Mouse (Mus musculus): ENCODE data around the gene Stox1.
"Not testable (repeated sequence)": the region's sequence is repeated elsewhere in the genome, so short reads cannot be mapped to it uniquely, and the experiment has no call there.

The Stox1 gene

DNA sequence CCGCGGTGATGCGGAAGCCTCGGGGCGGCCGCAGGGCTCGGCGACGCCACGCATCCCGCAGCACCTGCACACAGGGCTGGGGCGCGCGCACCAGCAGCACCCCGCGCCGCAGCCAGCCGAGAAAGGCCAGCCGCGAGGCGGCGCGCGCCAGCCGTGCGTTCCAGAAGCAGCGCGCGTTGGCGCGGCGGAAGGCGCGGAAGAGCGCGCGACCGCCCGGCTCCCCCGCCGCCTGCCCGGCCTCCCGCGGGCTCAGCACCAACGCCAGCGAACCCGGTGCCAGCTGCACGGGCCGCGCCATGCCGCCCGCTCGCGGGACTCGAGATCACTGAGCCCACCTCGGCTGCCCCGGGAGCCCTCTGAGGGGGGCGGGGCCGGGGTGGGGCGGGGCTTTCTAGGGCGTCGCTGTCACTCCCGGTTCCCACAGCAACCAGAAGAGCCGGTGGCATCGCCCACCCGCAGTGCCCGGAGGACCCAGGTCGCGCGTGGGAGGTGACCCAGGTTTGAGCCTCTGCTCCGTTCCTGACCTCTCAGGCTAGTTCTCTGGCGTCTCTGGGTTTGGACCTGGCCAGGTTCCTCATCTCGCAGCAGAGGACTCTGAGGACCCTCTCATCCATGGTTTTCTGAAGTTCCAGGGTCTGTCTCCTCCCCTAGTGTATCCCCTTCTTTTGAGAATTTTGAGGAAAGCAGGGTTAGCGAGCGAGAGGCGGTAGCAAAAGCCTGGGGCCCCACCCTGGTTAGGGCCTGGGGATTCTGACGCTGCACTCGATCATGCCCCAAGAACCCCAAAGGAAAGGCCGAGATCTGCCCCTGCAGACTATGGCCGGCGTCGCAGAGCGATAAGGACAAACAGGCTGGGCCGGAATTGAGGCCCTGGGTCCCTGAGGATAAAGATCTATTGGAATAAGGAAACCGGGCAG, at the start of gene Stox1:
Stox1 (minus strand) TSS at position 358 of the 917 bp plus-strand sequence.
- DNase-seq: peak; percentile 74

DNA sequence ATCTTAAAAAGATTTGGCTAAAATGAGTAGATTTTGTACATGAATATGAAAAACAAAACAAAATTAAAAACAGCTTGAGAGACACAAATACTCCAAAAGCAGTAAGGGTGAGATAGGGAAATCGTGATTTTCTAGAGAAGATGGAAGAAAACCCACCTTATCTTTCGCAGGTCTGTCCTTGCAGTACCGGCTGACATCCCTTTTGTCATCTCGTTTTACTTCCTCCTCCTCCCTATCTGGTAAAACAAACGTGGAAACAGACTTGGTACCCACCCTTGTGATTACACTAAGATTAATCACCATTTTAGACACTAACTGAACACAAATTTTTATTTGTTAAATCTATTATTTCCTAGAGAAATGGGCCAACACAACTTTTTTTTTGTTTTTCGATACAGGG, 24.9 kb upstream of the Stox1 start:
- DNase-seq: no peak

DNA sequence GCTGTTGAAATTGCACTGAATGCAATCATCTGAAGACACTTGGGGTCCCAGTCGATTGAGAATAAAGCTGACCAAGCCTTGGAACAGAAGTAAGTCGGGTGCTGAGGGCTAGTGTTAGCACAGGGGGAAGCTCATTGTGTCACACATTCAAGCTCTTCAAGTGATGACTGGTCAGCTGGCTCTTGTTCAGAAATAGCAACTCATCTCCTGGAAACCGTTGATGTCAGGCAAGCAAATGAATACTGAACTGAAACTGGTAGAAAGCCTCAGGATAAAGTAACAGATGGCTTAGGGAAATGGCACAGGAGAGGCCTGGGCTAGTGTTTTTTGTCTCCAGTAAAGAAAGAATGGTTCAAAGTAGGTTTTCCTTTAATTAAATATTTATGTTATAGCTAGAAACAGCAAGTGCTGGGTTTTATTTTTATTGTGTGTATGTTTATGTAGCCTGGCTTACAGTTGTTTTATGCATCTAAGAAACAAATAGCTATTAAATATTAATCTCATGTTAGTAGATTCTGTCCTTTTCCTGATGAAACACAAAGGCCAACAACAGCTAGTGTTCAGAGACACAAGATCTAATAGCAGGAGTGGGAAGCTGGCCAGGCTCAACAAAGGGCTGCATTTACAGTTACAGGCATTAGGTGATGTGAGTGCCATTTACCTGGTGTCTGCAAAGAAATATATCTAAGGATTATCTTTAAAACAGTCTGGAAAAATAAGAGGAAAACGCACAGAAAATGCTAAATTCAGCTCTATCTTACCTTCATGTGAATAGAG, 14.2 kb upstream of the Stox1 start:
- no peak for DNase-seq

DNA sequence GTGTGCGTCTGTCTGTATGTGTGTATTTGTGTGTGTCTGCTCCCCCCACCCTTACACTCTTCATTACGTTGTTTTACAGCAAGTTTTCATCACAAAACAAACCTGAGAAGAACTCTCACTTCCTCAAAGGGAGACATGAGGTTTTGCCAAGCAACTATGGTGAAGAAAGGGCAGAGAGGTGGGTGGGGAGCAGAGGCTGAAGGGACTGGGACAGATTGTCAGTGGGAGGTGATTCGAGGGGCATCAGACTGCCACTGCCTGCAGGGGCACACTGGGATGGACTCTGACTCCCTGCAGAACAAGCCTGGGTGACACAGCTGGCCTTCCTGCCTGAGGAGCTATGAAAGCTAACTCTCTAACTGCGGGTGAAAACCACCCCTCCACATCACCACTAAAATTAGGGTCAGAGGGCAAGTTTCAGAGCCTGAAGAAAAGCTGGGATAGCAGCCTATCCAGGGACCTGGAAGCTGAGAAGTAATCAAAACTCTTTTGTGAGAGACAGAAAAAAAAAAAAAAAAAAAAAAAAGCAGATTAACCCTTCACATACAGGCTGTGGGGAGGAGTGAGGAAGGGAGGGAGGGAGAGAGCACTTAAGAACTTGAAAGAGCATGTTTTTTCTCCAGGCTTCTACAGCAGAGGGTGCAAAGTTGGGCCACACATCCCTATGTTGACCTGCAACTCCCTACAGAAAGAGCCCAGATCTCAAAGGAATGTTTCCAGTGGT, 11.2 kb upstream of the Stox1 start:
- no peak for DNase-seq

DNA sequence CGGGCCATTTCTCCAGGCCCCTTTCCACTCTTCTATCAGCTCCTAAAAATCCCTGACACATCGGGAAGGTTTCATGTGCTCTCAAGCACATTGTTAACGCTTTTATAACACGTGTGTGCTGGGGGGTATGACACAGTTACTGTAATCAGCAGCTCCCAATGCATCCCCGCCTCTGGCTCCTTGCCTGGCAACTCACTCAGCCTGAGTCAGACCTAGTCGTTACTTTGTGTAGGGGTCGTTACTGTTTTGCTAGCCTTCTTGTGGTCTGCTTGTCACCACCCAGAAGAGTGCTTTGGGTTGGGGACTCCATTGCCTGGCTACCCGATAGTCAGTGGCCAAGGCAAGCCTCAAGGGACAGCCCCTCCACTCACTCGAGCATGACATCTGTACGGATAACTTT, 4.9 kb upstream of the Stox1 start:
- DNase-seq: no peak

DNA sequence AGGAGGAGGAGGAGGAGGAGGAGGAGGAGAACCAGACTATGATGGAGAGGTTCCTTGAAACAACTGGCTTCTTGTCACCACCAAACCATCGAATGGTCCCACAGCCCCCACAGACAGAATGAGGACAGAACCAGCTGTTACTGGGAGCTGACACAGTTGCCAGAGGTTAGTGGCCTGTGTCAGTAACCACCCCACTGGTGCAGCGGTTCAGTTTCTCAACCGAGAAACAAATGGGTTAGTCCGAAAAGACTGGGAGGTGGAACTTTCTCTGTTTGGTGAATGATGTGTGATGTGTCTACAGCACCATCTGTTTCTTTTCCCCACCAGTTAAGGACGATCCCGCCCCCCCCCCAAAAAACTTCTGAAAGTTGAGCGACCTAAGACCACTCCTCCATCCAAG, 992 bp downstream of the Stox1 start:
- no peak for DNase-seq

DNA sequence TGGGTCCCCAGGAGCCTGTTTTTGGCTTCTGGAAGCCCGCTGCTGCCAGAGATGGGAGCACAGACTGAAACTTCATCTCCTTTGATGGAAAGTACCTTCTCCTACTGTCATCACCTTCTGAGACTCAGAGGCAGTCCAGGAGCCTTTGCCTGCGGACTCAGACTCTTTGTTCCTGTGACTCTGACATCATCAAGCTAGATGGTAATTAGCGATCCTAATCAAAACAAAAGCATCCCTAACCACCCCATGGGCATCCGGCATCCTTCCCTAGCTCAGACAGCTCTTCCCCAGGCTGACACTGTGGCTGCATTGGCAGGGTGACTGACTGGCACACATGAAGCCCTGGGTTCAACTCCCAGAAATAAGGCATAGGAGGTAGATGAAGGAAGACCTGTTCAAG, 3.2 kb downstream of the Stox1 start:
- DNase-seq: no peak

DNA sequence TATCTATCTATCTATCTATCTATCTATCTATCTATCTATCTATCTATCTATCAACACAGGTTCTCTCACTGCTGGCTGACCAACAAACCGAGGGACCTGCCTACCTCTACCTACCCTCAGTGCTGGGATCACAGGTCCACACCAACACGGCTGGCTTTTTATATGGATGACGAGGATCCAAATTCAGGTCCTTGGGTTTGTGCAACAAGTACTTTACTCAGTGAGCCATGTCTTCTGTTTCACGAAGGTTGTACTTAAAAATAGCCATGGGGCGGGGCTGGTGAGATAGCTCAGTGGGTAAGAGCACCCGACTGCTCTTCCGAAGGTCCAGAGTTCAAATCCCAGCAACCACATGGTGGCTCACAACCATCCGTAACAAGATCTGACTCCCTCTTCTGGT, 5.4 kb downstream of the Stox1 start:
- DNase-seq: not testable (repeated sequence)

DNA sequence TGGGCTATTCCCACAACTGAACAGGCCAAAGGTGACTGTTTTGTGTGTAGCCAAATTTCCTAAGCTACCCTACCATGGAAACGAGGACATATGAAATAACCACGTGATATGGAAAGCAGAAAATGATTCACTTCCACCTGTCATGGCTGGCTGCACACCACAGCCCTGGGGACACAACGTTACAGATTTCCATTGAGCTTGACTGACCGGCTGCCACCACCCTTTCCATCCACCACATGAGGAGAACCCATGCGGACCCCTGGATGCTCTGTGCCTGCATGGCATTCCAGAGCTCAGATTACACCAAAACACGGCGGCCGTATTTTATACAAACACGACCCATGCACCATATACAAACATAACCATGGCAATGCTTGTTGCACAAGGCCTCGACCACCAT, 12.5 kb downstream of the Stox1 start:
- DNase-seq: no peak

DNA sequence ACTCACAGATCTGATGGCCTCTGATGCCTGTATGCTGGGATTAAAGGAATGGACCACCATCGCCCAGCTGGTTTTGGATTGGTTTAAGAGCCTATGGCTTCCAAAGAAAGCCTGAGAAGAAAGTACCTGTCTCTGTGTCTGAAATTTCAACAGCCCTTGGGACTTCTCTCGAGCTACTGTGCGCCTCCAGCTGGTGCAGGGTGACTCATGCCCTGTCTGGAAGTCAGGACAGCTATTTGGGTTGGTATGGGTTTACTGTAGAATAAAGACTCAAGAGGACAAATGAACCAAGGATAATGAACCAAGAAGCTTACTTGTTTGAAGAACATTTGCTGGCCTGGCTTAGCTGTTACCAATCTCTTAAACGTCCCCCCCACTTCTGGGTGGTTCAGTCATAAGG, 22.3 kb downstream of the Stox1 start:
- no peak for DNase-seq

DNA sequence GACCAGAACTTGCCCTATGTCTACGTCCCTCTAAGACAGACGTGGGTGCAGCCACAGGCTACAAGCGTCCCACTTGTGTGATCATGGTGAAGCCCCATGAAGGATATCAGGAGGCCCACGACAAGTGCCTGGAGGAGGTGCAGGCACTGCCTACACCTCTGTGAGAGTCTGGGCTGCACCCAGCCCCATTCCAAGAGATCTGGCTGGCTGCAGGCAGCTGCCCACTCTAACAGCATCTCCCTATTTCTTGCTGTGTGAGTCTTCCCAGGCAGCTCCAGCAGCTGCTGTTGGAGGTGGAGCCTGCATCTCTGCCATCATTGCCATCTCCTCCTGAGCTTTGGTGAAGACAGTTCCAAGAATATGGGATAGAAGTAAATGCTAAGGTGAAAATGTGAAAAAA, 23.5 kb downstream of the Stox1 start:
- DNase-seq: no peak

DNA sequence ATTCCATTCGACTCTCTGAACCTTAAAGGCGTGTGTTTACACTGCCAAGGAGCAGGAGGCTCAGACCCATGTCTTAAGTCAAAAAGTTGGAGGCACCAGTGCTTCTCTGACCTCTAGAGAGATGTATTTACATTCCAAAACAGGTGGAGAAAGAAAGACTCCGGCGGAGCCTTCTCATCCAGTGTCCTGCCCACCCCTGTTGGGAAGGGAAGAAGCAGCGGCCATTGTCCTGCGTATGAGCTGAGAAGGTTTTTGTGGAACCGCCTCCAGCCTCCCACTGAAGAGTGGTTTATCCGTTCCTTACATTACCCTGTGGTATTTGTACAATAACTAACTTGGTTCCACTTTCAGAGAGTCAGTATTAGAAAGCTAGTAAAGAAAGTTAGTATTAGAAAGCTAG, 33.2 kb downstream of the Stox1 start:
- no peak for DNase-seq

DNA sequence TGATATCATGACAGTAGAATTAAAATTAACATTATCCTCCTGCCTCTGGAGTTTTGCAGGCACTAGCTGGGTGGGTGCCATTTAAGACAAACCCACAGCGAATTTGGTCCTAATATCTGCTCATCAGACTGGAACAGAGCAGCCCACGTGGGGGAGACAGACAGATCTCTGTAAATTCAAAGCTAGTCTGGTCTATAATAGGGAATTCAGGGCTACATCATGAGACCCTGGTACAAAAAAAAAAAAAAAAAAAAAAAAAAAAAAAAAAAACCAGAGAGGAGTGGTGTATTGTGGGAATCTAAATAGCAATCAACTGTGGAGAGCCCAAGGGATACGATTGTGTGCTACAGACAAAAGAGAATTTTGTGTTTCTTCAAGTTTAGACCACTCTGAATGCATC, 33.7 kb downstream of the Stox1 start:
- no peak for DNase-seq

DNA sequence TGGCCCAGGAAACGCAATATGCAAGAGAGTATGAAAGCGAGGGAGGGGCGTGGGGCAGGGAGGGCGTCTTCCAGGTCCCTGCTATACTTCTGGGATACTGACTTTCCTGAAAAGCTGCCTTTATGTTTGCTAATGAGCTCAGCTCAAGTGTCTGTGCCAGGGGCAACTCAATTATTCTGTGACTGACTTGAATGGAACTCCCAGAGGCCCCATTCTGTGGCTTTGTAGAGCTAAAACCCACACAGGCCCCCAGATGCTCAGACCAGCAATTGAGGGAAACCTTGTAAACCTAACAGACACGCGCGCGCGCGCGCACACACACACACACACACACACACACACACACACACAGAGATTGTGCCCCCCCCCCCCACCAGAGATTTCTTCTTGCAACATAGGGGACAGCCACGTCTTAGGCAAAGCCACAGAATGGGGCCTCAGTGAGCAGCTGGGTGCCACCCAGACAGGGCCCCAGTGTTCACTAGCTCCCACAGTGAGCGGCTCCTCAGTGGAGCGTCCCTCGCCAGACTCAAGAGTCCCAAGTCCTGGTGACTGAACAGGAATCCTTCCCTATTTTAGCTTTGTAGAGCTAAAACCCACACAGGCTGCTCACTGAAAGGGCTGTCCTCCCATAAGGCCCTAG, 38.8 kb downstream of the Stox1 start:
- DNase-seq: no peak

DNA sequence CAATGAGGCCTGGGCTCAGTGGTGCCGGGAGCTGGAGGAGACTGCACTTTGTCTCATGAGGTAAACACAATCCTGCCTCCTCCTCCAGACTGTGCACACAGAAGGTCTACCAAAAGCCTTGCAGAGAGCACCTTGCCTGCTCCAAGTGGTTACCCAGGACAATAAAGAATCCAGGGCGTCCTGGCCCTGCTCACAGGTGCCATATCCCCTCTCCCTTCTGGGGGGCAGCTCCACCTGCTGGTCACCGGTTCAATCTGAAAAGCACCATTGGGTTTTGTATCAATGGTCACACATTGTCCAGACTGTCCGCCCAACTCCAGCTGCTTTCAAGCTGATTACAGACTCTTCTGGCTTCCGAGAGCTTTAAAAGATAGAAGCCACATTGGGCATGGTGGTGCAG, 42.9 kb downstream of the Stox1 start:
- DNase-seq: no peak

DNA sequence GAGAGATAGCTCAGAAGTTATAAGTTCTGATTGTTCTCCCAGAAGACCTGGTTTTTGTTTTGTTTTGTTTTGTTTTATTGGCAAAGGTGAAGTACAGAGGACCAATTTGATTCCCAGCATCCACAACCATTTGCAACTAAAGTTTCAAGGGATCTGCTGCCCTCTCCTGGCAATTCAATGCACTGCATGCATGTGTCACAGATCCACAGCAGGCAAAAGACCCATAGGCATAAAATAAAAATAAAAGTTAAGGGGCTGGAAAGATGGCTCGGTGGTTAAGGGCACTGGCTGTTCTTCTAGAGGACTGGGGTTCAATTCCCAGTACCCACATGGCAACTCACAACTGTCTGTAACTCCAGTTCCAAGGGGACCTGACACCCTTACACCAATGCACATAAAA, 46.1 kb downstream of the Stox1 start:
- DNase-seq: no peak

DNA sequence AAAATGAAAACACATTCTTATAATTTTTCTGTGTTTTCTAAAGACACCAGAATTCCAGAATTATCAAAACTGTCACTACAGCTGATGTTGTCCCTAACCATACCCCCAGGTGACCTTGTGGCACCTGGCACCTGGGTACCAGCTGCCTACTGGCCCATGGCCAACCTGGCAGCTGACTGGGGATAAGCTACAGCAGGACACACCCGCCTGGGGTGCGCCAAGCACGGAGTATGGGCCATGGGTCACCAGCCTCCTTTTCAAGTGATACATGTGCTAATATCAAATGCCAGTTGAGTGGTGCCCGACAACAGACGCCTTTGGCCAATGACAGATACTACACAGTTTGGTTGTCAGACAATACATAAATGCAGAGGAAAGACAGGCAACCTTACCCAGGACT, 48.6 kb downstream of the Stox1 start:
- no peak for DNase-seq

DNA sequence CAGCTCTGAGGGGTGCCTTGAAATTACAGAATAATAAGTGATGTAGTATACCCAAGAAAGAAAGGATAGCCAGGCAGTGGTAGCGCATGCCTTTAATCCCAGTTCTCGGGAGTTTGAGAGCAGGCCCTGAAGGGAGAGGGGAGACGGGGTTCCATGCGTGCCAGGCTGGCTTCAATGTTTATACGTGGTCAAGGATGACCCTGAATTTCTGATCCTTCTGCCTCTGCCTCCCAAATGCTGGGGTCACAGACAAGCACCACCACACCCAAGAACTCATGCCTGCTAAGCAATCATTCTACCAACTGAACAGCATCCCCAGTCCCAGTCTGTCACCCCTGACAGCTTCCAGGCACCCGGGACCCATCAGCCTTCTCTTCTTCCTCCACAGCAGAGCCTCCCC, 49.7 kb downstream of the Stox1 start:
- DNase-seq: no peak

DNA sequence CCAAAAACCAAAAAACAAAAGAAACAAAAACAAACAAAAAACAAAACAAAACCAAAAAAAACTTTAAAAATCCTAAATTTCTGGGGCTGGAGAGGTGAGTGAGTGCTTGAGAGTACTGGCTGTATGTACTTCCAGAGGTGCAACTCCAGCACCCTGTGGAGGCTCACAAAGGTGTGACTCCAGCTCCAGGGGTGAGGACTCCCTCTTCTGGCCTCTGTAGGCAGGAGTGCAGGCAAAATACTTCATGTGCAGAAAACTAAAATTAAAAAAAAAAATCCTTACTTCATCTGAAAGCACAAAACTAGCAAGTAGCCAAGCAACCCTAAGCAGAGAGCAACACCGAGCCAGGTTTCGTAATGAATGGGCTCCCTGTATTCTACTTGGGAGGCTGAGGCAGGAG, 53.6 kb downstream of the Stox1 start:
- no peak for DNase-seq

DNA sequence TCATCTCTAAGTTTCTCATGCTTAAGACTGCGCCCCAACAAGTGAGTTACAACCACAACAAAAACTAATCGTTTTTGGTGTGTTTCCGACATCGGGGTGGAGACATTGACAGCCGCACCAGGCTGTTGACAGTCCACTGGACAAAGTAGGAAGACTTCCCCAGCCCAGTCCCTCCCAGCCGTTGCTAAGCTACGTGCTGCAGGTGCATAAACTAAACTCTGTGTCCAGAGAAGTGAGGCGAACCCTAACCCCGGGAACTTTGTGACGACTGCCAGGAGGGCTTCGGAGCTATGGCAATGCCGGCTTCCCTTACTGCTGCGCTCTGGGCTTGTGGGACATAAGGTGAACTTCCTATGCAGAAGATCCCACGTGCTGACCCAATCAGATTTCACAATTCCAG, 56.7 kb downstream of the Stox1 start:
- no peak for DNase-seq

DNA sequence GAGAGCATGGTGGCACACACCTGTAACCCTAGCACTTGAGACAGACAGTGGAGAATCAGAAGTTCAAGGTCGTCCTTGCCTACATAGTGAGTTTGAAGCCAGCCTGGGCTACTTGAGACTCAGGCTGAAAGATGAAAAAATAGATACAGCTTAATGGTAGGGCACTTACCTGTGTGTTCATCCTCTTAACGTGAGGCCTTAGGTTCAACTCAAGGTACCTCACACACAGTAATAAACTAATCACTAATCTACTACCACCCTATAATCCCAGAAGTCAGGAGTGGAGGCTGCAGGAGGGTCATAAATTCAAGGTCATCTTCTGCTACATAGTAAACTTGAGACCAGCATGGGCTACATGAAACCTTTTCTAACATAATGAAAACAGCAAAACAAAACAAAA, 57.5 kb downstream of the Stox1 start:
- no peak for DNase-seq

DNA sequence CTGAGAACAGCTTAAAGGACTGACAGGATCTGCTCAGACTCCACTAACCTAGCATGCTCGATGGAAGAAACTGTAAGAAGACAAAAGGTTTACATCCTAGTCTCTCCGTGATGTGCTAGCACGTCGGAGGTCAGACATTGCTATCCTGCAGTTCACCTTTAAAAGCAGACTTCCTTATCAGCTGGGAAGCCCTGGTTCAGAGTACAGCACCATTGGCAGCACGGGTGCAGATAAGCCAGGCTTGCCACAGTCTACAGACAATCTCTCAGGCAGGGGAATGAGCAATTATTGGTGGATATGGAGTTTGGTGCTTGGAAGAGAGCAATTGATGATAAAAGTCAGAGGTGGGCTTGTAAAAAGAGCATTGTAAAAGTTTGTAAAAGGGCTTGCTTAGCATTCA, 57.9 kb downstream of the Stox1 start:
- no peak for DNase-seq

DNA sequence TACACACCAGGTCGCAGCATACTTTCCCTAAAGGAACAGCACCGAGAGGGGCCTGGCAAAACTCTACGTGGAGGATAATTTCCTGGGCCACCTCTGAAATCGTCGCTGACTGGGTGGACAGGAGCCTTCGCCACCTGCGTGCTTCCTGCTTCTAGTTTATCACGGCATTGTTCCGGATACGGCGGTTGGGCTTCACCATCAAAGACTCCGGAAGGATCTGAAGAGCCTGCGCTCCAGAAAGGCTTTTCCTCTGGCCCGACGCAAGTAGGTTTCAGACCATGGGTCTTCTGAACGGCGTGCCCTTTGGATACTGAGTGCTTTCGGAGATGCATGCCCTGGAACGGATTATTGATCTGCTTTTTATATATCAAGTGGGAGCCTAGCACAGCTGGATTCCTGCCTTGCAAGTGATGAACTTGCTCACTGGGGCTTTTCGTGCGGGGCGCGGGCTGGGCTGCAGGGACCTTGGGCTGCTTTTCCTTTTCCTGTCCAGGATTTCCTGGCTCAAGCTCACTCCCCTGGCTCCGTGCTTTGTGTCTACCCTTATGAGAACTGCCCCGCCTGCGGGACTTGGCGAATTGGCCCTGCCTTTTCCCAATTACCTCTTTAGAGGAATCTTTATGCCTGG, 60.9 kb downstream of the Stox1 start:
- no peak for DNase-seq
